20 mouse cellular contexts compared by ENCODE assay signal in the genomic region with DNA sequence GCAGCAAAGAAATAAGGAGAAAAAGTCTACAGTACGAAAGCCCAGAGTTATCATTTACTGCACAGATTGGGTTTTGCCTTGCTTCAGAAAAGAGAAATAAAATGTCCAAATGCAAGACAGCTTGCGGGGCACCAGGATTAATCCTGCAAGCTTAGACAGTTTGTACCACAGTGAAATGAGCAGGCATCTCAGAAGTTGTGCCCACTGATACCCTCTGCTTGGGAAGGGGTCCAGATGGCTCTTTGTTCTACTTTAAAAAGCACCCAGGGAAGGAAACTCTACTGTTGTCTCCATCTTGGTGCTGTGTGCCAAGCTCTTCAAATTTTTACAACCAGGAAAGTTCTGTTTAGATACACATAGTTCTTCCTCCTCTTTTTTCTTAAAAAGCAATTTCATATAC.
"Had no signal": no experiment of that assay in that cellular context is flagged by ENCODE, and none has a peak within 500 bp of the region (broad histone marks: within the 10 kb centered on the region; RNA-seq: fewer than 3 reads in every experiment).

No protein-coding gene starts in this region.

- ATAC-seq: intestine, postnatal 0 days; liver, embryonic 12.5 days had no signal

- H3K36me3 ChIP-seq: limb, embryonic 10.5 days; limb, embryonic 13.5 days; liver, embryonic 12.5 days; liver, embryonic 15.5 days; lung, embryonic 15.5 days had no signal

- DNase-seq: kidney, adult 2 months; kidney, postnatal 25 days; layer of hippocampus, postnatal 36 days; liver; lung, adult 18-20 months; lung, postnatal 14 days; lung, postnatal 4 days; midbrain, embryonic 14.5 days; right cerebral cortex, postnatal 25 days; thymus, adult 18-20 months; thymus, postnatal 36 days had no signal

- H3K4me1 ChIP-seq: limb, embryonic 13.5 days; liver, embryonic 12.5 days; liver, embryonic 15.5 days; lung, embryonic 15.5 days had no signal

- H3K4me3 ChIP-seq: limb, embryonic 10.5 days; limb, embryonic 13.5 days; liver, embryonic 12.5 days; liver, embryonic 15.5 days; lung, embryonic 15.5 days had no signal

- H3K4me2 ChIP-seq: limb, embryonic 13.5 days; liver, embryonic 12.5 days; liver, embryonic 15.5 days; lung, embryonic 15.5 days; midbrain, embryonic 11.5 days had no signal

- H3K9ac ChIP-seq: limb, embryonic 13.5 days; liver, embryonic 12.5 days; liver, embryonic 15.5 days; lung, embryonic 15.5 days had no signal

- H3K9me3 ChIP-seq: limb, embryonic 10.5 days; limb, embryonic 13.5 days; liver, embryonic 12.5 days; liver, embryonic 15.5 days; lung, embryonic 15.5 days had no signal

- H3K27ac ChIP-seq: kidney, postnatal 0 days; limb, embryonic 10.5 days; limb, embryonic 13.5 days; liver, embryonic 12.5 days; liver, embryonic 15.5 days; lung, embryonic 15.5 days; stomach, postnatal 0 days had no signal

- H3K27me3 ChIP-seq: limb, embryonic 13.5 days; liver, embryonic 12.5 days; liver, embryonic 15.5 days; lung, embryonic 15.5 days had no signal
